Mouse (Mus musculus) brown adipose tissue, adult 24 weeks (tissue): ENCODE measurements at regions not wholly inside any gene's neighbourhood (a gene's known extent, or its start where the extent isn't known, plus 50 kb on each side); places are given as distances from the start of the nearest gene placed in this dataset.

Experiments used
- H3K27ac ChIP-seq: fragments of 200-500 bp; replicated peaks from 2 replicates; pipeline ENCODE4 v1.5.1; 2012; ENCODE audit warnings: low read depth, mild to moderate bottlenecking, low read length
- H3K4me1 ChIP-seq: fragments of 200-500 bp; 2 replicates; pipeline ENCODE4 v1.6.1; 2012; ENCODE audit warnings: low read length, mixed read lengths; ENCODE audit not compliant: control insufficient read depth, insufficient read depth, insufficient read length
- H3K4me3 ChIP-seq: fragments of 200-500 bp; 2 replicates; pipeline ENCODE4 v1.5.1; 2012; ENCODE audit warnings: low read depth, mild to moderate bottlenecking, low read length, moderate library complexity; ENCODE audit not compliant: insufficient read depth

GRCm38 (mm10) chr3:50813760-50814400 is 370.5 kb upstream of the Slc7a11 start:
- H3K4me1 ChIP-seq: no peaks in the 10 kb centered on the region
- no peak overlapping the region for H3K4me3 ChIP-seq
- H3K27ac ChIP-seq: no peak overlapping the region

- no peaks in the 10 kb centered on the region for H3K4me1 ChIP-seq
- H3K4me3 ChIP-seq: no peak overlapping the region
- no peak overlapping the region for H3K27ac ChIP-seq
These were observed 372.3 kb upstream of the Slc7a11 start for GRCm38 (mm10) chr3:50815716-50816115.

- Histone ChIP-seq H3K4me1 (no peaks in the 10 kb centered on the region), H3K4me3 (no peak overlapping the region), H3K27ac (no peak overlapping the region)
These were observed 373.1 kb upstream of the Slc7a11 start for GRCm38 (mm10) chr3:50816479-50816878.

- no peak overlapping the region for H3K4me3 ChIP-seq
- no peaks in the 10 kb centered on the region for H3K4me1 ChIP-seq
- no peak overlapping the region for H3K27ac ChIP-seq
These were observed 373.9 kb upstream of the Slc7a11 start for GRCm38 (mm10) chr3:50817361-50817760.

- Histone ChIP-seq H3K27ac (no peak overlapping the region), H3K4me1 (no peaks in the 10 kb centered on the region), H3K4me3 (no peak overlapping the region)
These were observed 377.4 kb upstream of the Slc7a11 start for GRCm38 (mm10) chr3:50820776-50821175.

- no peak overlapping the region for H3K27ac ChIP-seq
- H3K4me1 ChIP-seq: no peaks in the 10 kb centered on the region
- H3K4me3 ChIP-seq: no peak overlapping the region
These were observed 382.4 kb upstream of the Slc7a11 start for GRCm38 (mm10) chr3:50825534-50826423.

- H3K4me3 ChIP-seq: no peak overlapping the region
- H3K27ac ChIP-seq: no peak overlapping the region
- H3K4me1 ChIP-seq: no peaks in the 10 kb centered on the region
These were observed 383.0 kb upstream of the Slc7a11 start for GRCm38 (mm10) chr3:50826424-50826819.

- no peak overlapping the region for H3K4me3 ChIP-seq
- no peaks in the 10 kb centered on the region for H3K4me1 ChIP-seq
- no peak overlapping the region for H3K27ac ChIP-seq
These were observed 385.8 kb upstream of the Slc7a11 start for GRCm38 (mm10) chr3:50829211-50829610.

GRCm38 (mm10) chr3:50830446-50830845 is 387.0 kb upstream of the Slc7a11 start:
- H3K4me3 ChIP-seq: no peak overlapping the region
- H3K27ac ChIP-seq: no peak overlapping the region
- H3K4me1 ChIP-seq: no peaks in the 10 kb centered on the region

- H3K27ac ChIP-seq: no peak overlapping the region
- no peaks in the 10 kb centered on the region for H3K4me1 ChIP-seq
- no peak overlapping the region for H3K4me3 ChIP-seq
These were observed 387.5 kb upstream of the Slc7a11 start for GRCm38 (mm10) chr3:50830926-50831325.

- H3K27ac ChIP-seq: no peak overlapping the region; the same call in 1 of the 2 replicates
- H3K4me1 ChIP-seq: no peaks in the 10 kb centered on the region
- H3K4me3 ChIP-seq: no peak overlapping the region
These were observed 382.0 kb upstream of the Noct start for GRCm38 (mm10) chr3:50842216-50842615.

- Histone ChIP-seq H3K4me1 (no peaks in the 10 kb centered on the region), H3K4me3 (no peak overlapping the region), H3K27ac (no peak overlapping the region)
These were observed 379.4 kb upstream of the Noct start for GRCm38 (mm10) chr3:50844835-50845301.

GRCm38 (mm10) chr3:50845311-50845710 is 378.9 kb upstream of the Noct start:
- H3K4me3 ChIP-seq: no peak overlapping the region
- H3K27ac ChIP-seq: no peak overlapping the region
- H3K4me1 ChIP-seq: no peaks in the 10 kb centered on the region

- Histone ChIP-seq H3K27ac (no peak overlapping the region), H3K4me1 (no peaks in the 10 kb centered on the region), H3K4me3 (no peak overlapping the region)
These were observed 375.7 kb upstream of the Noct start for GRCm38 (mm10) chr3:50848528-50848927.

- H3K27ac ChIP-seq: no peak overlapping the region
- no peaks in the 10 kb centered on the region for H3K4me1 ChIP-seq
- H3K4me3 ChIP-seq: no peak overlapping the region
These were observed 373.1 kb upstream of the Noct start for GRCm38 (mm10) chr3:50851083-50851637.
